Mouse (Mus musculus): ENCODE data around the gene Rmnd5a. TPM values are rescaled to one million over a fixed set of nuclear protein-coding genes. Genes with fewer than 3 reads are reported as not detected.
A peak's percentile ranks its signal among the peaks of the same experiment; 100 is the strongest.

Rmnd5a gene
- total RNA-seq, 4 experiments from 2014 or later = 76.1 to 96.7 (median 85.5) TPM

GRCm38 (mm10) chr6:71441251-71441580 lies 779 bp upstream of the Rmnd5a start:
- DNase-seq = peak; percentile 76

GRCm38 (mm10) chr6:71440217-71440491 lies 283 bp downstream of the Rmnd5a start:
- no peak for DNase-seq

- peak; percentile 44 for DNase-seq
These were observed 776 bp downstream of the Rmnd5a start for GRCm38 (mm10) chr6:71439506-71440216.

- no peak for DNase-seq
These were observed 2.4 kb downstream of the Rmnd5a start for GRCm38 (mm10) chr6:71438070-71438469.

- no peak for DNase-seq
These were observed 12.3 kb downstream of the Rmnd5a start for GRCm38 (mm10) chr6:71427996-71428725.

- DNase-seq = no peak
These were observed 14.8 kb downstream of the Rmnd5a start for GRCm38 (mm10) chr6:71425681-71426080.

GRCm38 (mm10) chr6:71423116-71423515 lies 17.3 kb downstream of the Rmnd5a start:
- no peak for DNase-seq

- no peak for DNase-seq
These were observed 18.3 kb downstream of the Rmnd5a start for GRCm38 (mm10) chr6:71422162-71422561.

- no peak for DNase-seq
These were observed 19.6 kb downstream of the Rmnd5a start for GRCm38 (mm10) chr6:71420848-71421247.

- DNase-seq = no peak
These were observed 21.6 kb downstream of the Rmnd5a start for GRCm38 (mm10) chr6:71418874-71419273.

- no peak for DNase-seq
These were observed 25.0 kb downstream of the Rmnd5a start for GRCm38 (mm10) chr6:71415446-71415845.

- no peak for DNase-seq
These were observed 25.8 kb downstream of the Rmnd5a start for GRCm38 (mm10) chr6:71414624-71415023.

GRCm38 (mm10) chr6:71398829-71399609 lies 41.4 kb downstream of the Rmnd5a start:
- no peak for DNase-seq

GRCm38 (mm10) chr6:71396761-71397160 lies 43.7 kb downstream of the Rmnd5a start:
- no peak for DNase-seq

- no peak for DNase-seq
These were observed 44.4 kb downstream of the Rmnd5a start for GRCm38 (mm10) chr6:71396016-71396415.

GRCm38 (mm10) chr6:71390496-71390895 lies 49.9 kb downstream of the Rmnd5a start:
- no peak for DNase-seq

GRCm38 (mm10) chr6:71381654-71382053 lies 58.8 kb downstream of the Rmnd5a start:
- DNase-seq = no peak

- DNase-seq = no peak
These were observed 63.7 kb downstream of the Rmnd5a start for GRCm38 (mm10) chr6:71376711-71377110.

GRCm38 (mm10) chr6:71374921-71375320 lies 65.5 kb downstream of the Rmnd5a start:
- DNase-seq = no peak

GRCm38 (mm10) chr6:71374311-71374829 lies 66.1 kb downstream of the Rmnd5a start:
- DNase-seq = no peak

GRCm38 (mm10) chr6:71373249-71373775 lies 67.1 kb downstream of the Rmnd5a start, which contains the start of gene Cd8a:
Cd8a (plus strand) TSS chr6:71373427.
- no peak for DNase-seq

- DNase-seq = no peak
These were observed 68.3 kb downstream of the Rmnd5a start for GRCm38 (mm10) chr6:71372041-71372720.
